Mouse (Mus musculus) adrenal gland, adult 2 months (tissue): ENCODE results near the gene Muc4. TPM values are rescaled to one million over a fixed set of nuclear protein-coding genes. Genes with fewer than 3 reads are reported as not detected.

Experiments
- polyA plus RNA-seq: library from polyadenylated mRNA; depleted of rRNA; stranded (reverse); fragments of >200 nt; gene quantifications from 2 replicates; pipeline ENCODE4 v1.2.3, GENCODE M21; 2012; rRNA removed
- total RNA-seq, 2 experiments: library from RNA; stranded (reverse); gene quantifications; 2 replicates each; pipeline ENCODE4 v1.2.3; 2021

The Muc4 gene
- total and polyA plus RNA-seq, 3 experiments: not detected

Other genes with a start within 250 kb of the Muc4 start
- under 1 TPM in 1 of 2 experiments, not detected in 1; 0.28 TPM for gene Slc51a, start 248.0 kb upstream of the Muc4 start, total RNA-seq
- gene Slc51a, start 248.0 kb upstream of the Muc4 start, polyA plus RNA-seq: 0.23 and 0.33 TPM in 2 replicates
- not detected for gene Zdhhc19, start 239.6 kb upstream of the Muc4 start, total RNA-seq
- not detected in 2 replicates for gene Zdhhc19, start 239.6 kb upstream of the Muc4 start, polyA plus RNA-seq
- 10 to 100 TPM; 25.5 to 62.9 TPM for gene Tfrc, start 127.0 kb upstream of the Muc4 start, total RNA-seq
- gene Tfrc, start 127.0 kb upstream of the Muc4 start, polyA plus RNA-seq: 0.99 and 1.2 TPM in 2 replicates
- 10 to 100 TPM; 26.5 to 47.4 TPM for gene Tnk2, start 92.0 kb upstream of the Muc4 start, total RNA-seq
- gene Tnk2, start 92.0 kb upstream of the Muc4 start, polyA plus RNA-seq: 100 and 110 TPM in 2 replicates
- under 1 TPM; 0.20 to 0.24 TPM for gene Muc20, start 61.5 kb downstream of the Muc4 start, total RNA-seq
- not detected in 2 replicates for gene Muc20, start 61.5 kb downstream of the Muc4 start, polyA plus RNA-seq
- not detected for gene Smbd1, start 74.6 kb downstream of the Muc4 start, total RNA-seq
- gene Smbd1, start 74.6 kb downstream of the Muc4 start, polyA plus RNA-seq: not detected in 2 replicates
- 100 to 1,000 TPM; 102 to 133 TPM for gene Fyttd1, start 141.6 kb downstream of the Muc4 start, total RNA-seq
- 2.7 and 2.9 TPM in 2 replicates for gene Fyttd1, start 141.6 kb downstream of the Muc4 start, polyA plus RNA-seq
- gene Rubcn, start 141.9 kb downstream of the Muc4 start, total RNA-seq: 10 to 100 TPM; 23.7 to 32.4 TPM
- 31.1 TPM in 2 replicates for gene Rubcn, start 141.9 kb downstream of the Muc4 start, polyA plus RNA-seq
- 10 to 100 TPM; 31.3 to 37.6 TPM for gene Lrch3, start 178.2 kb downstream of the Muc4 start, total RNA-seq
- 14.9 and 17.8 TPM in 2 replicates for gene Lrch3, start 178.2 kb downstream of the Muc4 start, polyA plus RNA-seq